Mouse (Mus musculus): Measurements from ENCODE around the gene Slc25a43. TPM values are rescaled to one million over a fixed set of nuclear protein-coding genes. Genes with fewer than 3 reads are reported as not detected.
A peak's percentile ranks its signal among the peaks of the same experiment; 100 is the strongest.

The Slc25a43 gene
- total RNA-seq (2021): not detected

GRCm38 (mm10) chrX:36743503-36744101 is at the start of gene Slc25a43:
Gene Slc25a43 (plus strand): TSS chrX:36743659.
- intact Hi-C loops (cut with DNase I): no loop called here
- DNase-seq: no peak

GRCm38 (mm10) chrX:36740124-36740951 is 3.1 kb upstream of the Slc25a43 start:
- DNase-seq: no peak
- intact Hi-C loops (cut with DNase I): no loop called here

GRCm38 (mm10) chrX:36741278-36741677 is 2.2 kb upstream of the Slc25a43 start:
- DNase-seq: no peak
- intact Hi-C loops (cut with DNase I): no loop called here

GRCm38 (mm10) chrX:36742744-36743143 is 715 bp upstream of the Slc25a43 start:
- intact Hi-C loops (cut with DNase I): no loop called here
- DNase-seq: no peak

GRCm38 (mm10) chrX:36744735-36745134 is 1.3 kb downstream of the Slc25a43 start:
- DNase-seq: peak; percentile 13

GRCm38 (mm10) chrX:36745333-36745732 is 1.9 kb downstream of the Slc25a43 start:
- DNase-seq: no peak
- intact Hi-C loops (cut with DNase I): no loop called here

More at GRCm38 (mm10) chrX:36744735-36745134, 1.3 kb downstream of the Slc25a43 start:
- intact Hi-C loops (cut with DNase I): no loop called here

GRCm38 (mm10) chrX:36746789-36747188 is 3.3 kb downstream of the Slc25a43 start:
- intact Hi-C loops (cut with DNase I): no loop called here

GRCm38 (mm10) chrX:36748573-36748972 is 5.1 kb downstream of the Slc25a43 start:
- intact Hi-C loops (cut with DNase I): no loop called here
- peak; percentile 22 for DNase-seq

More at GRCm38 (mm10) chrX:36746789-36747188, 3.3 kb downstream of the Slc25a43 start:
- no peak for DNase-seq

- intact Hi-C loops (cut with DNase I): no loop called here
- DNase-seq: no peak
Observed at GRCm38 (mm10) chrX:36749281-36749785, 5.9 kb downstream of the Slc25a43 start.

GRCm38 (mm10) chrX:36750591-36750990 is 7.1 kb downstream of the Slc25a43 start:
- no peak for DNase-seq
- intact Hi-C loops (cut with DNase I): no loop called here

- intact Hi-C loops (cut with DNase I): no loop called here
Observed at GRCm38 (mm10) chrX:36752586-36752985, 9.1 kb downstream of the Slc25a43 start.

GRCm38 (mm10) chrX:36757796-36758472 is 14.5 kb downstream of the Slc25a43 start:
- intact Hi-C loops (cut with DNase I): no loop called here
- no peak for DNase-seq

More at GRCm38 (mm10) chrX:36752586-36752985, 9.1 kb downstream of the Slc25a43 start:
- no peak for DNase-seq

GRCm38 (mm10) chrX:36758566-36758965 is 15.1 kb downstream of the Slc25a43 start:
- DNase-seq: no peak
- intact Hi-C loops (cut with DNase I): no loop called here

GRCm38 (mm10) chrX:36760946-36761635 is 17.6 kb downstream of the Slc25a43 start:
- peak; percentile 24 for DNase-seq
- intact Hi-C loops (cut with DNase I): no loop called here

GRCm38 (mm10) chrX:36762289-36762688 is 18.8 kb downstream of the Slc25a43 start:
- no peak for DNase-seq
- intact Hi-C loops (cut with DNase I): no loop called here

GRCm38 (mm10) chrX:36762894-36763293 is 19.4 kb downstream of the Slc25a43 start:
- no peak for DNase-seq
- intact Hi-C loops (cut with DNase I): no loop called here

GRCm38 (mm10) chrX:36763298-36763933 is 20.0 kb downstream of the Slc25a43 start:
- no peak for DNase-seq
- intact Hi-C loops (cut with DNase I): no loop called here

- DNase-seq: no peak
- intact Hi-C loops (cut with DNase I): no loop called here
Observed at GRCm38 (mm10) chrX:36763934-36764317, 20.5 kb downstream of the Slc25a43 start.

- intact Hi-C loops (cut with DNase I): no loop called here
- no peak for DNase-seq
Observed at GRCm38 (mm10) chrX:36767386-36767785, 23.9 kb downstream of the Slc25a43 start.

- intact Hi-C loops (cut with DNase I): no loop called here
Observed at GRCm38 (mm10) chrX:36772591-36772990, 29.1 kb downstream of the Slc25a43 start.

More at GRCm38 (mm10) chrX:36772591-36772990, 29.1 kb downstream of the Slc25a43 start:
- no peak for DNase-seq
